Mouse (Mus musculus) liver, embryonic 16.5 days (tissue): Measurements from ENCODE around the gene Rnf168. TPM values are rescaled to one million over a fixed set of nuclear protein-coding genes. Genes with fewer than 3 reads are reported as not detected.

ENCODE experiments used
- ATAC-seq: fragments of 200-750 bp; cut with Nextera tagmentation; 2 replicates; pipeline ENCODE4 v1.8.0; 2017; ENCODE audit warnings: low read depth, mild to moderate bottlenecking, moderate number of reproducible peaks, moderate library complexity
- H3K27ac ChIP-seq: fragments of 300-500 bp; sonication (generic); 2 replicates; pipeline ENCODE4 v1.5.1; 2014; ENCODE audit warnings: mild to moderate bottlenecking, low read length
- H3K27me3 ChIP-seq: fragments of 300-500 bp; sonication (generic); 2 replicates; pipeline ENCODE4 v1.6.1; 2014; ENCODE audit warnings: low read depth, low read length, mixed read lengths; ENCODE audit not compliant: control insufficient read depth, insufficient read depth
- H3K36me3 ChIP-seq: fragments of 300-500 bp; sonication (generic); 2 replicates; pipeline ENCODE4 v1.6.1; 2014; ENCODE audit warnings: mild to moderate bottlenecking; ENCODE audit not compliant: control insufficient read depth, insufficient read depth
- H3K4me1 ChIP-seq: fragments of 300-500 bp; sonication (generic); 2 replicates; pipeline ENCODE4 v1.6.1; 2014; ENCODE audit warnings: low read depth, low read length, mixed read lengths; ENCODE audit not compliant: control insufficient read depth
- H3K4me2 ChIP-seq: fragments of 300-500 bp; sonication (generic); 2 replicates; pipeline ENCODE4 v1.6.1; 2014; ENCODE audit warnings: low read depth, low read length, mixed read lengths
- H3K4me3 ChIP-seq: fragments of 300-500 bp; sonication (generic); 2 replicates; pipeline ENCODE4 v1.5.1; 2014; ENCODE audit warnings: low read depth, mild to moderate bottlenecking, low read length
- H3K9ac ChIP-seq: fragments of 300-500 bp; sonication (generic); 2 replicates; pipeline ENCODE4 v1.6.1; 2014; ENCODE audit warnings: low read depth, low read length
- H3K9me3 ChIP-seq: fragments of 300-500 bp; sonication (generic); replicated peaks from 2 replicates; pipeline ENCODE4 v1.6.1; 2016; ENCODE audit warnings: low read length; ENCODE audit not compliant: control insufficient read depth
- WGBS: fragments of 180-500 bp; shearing (Covaris S2); extraction: QIAGEN DNeasy Blood & Tissue Kit; methylation state at CpG from one replicate; pipeline ENCODE4 v1.1.7; 2014; ENCODE audit not compliant: insufficient replicate concordance; 5-methylcytosine and 5-hydroxymethylcytosine counted together
- polyA plus RNA-seq: library from polyadenylated mRNA; unstranded; fragments of >200 nt; fragmentation: Nextera tagmentation; extraction: Ambion mirVana; gene quantifications from 2 replicates; pipeline ENCODE4 v1.2.1, GENCODE M21; 2015

The Rnf168 gene
- polyA plus RNA-seq, 1 experiment from 2014 or later: 10.9 TPM

DNA sequence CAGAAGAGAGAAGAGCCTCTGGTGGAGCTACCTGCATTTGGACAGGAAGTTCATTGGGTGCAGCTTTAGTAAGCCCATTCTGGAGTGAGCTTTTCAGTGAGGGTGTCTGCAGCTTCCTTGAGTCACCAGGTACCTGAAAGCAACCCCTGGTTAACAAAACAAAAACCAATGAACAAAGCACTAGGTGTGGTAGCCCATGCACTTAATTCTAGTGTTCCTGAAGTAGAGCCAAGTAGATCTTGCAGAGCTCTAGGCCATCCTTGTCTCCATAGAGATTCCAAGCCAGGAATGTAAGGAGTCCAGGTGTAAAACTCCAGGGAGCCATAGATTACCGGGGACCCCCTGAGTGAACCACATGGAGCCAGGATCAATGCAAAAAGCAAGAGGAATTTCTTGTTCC lies 25.8 kb downstream of the Rnf168 start:
- Histone ChIP-seq H3K36me3 (peaks cover 20% of the 10 kb centered on the region), H3K27ac (no peak overlapping the region), H3K4me1 (no peaks in the 10 kb centered on the region), H3K9me3 (no peaks in the 10 kb centered on the region), H3K9ac (no peak overlapping the region), H3K4me2 (no peak overlapping the region), H3K4me3 (no peak overlapping the region), H3K27me3 (no peaks in the 10 kb centered on the region)
- WGBS: 63% methylated on average over 1 of the region's 1 CpGs
- no peak for ATAC-seq

DNA sequence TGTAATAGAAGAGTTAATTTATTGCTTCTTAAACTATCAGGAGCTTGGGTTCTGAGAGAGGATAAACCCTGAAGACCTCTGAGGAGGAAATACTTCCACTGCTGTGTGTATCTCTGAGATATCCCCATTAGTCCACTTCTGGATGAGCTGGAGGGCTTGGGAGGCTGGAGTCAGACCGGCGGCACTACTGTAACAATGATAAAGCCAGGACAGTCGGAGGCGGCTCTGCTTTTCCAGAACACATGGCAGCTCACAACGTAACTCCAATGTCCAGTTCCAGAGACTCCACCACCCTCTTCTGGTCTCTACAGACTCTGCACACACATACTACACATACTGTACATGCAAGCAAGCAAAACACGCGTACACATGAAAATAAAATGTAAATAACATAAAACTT lies 26.6 kb downstream of the Rnf168 start:
- Histone ChIP-seq H3K4me3 (no peak overlapping the region), H3K9me3 (no peaks in the 10 kb centered on the region), H3K36me3 (peaks cover 12% of the 10 kb centered on the region), H3K27ac (no peak overlapping the region), H3K4me2 (no peak overlapping the region), H3K4me1 (no peaks in the 10 kb centered on the region), H3K9ac (no peak overlapping the region), H3K27me3 (no peaks in the 10 kb centered on the region)
- WGBS: 85% methylated on average over 7 of the region's 7 CpGs
- ATAC-seq: no peak

DNA sequence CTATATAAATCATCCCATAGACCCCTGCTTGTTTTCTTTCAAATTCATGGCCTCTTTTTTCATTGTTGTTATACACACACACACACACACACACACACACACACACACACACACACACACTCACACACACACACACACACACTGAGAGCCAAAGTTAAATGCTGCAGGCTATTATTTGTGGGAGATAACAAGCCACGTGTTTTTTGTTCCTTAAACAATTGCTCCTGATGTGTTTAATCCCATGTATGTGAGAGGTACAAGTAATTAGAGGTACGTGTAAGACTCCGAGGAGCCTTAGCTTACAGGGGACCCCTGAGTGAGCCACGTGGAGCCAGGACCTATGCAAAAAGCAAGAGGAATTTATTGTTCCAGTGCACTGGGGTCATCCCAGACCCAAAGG lies 34.7 kb downstream of the Rnf168 start:
- no peak overlapping the region for H3K27ac ChIP-seq
- no peaks in the 10 kb centered on the region for H3K27me3 ChIP-seq
- H3K4me2 ChIP-seq: no peak overlapping the region
- 62% methylated on average over 4 of the region's 4 CpGs for WGBS
- no peaks in the 10 kb centered on the region for H3K36me3 ChIP-seq
- H3K4me1 ChIP-seq: no peaks in the 10 kb centered on the region; the same call in 1 of the 2 replicates
- no peaks in the 10 kb centered on the region for H3K9me3 ChIP-seq
- H3K4me3 ChIP-seq: no peak overlapping the region
- no peak overlapping the region for H3K9ac ChIP-seq
- ATAC-seq: no peak

DNA sequence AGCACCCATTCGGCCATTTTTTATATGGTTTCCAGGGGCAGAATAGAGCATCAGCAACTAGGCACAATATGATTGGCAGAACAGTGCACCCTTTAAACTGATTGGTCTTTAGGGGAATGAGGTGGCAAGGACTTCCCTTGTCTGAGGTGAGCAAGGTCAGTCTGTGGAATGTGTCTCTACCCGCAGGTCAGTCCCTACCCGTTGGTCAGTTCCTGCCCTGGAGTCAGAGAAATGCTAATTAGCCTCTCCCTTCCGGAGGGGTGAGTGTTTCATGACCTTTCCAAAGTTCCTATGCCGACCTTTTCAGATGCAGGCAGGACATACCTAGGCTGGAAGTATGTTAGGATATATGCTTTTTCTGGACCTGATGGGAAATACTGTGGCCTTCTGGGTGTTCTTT lies 35.1 kb downstream of the Rnf168 start:
- WGBS: 54% methylated on average over 5 of the region's 5 CpGs
- Histone ChIP-seq H3K9ac (no peak overlapping the region), H3K4me2 (no peak overlapping the region), H3K27ac (no peak overlapping the region), H3K9me3 (no peaks in the 10 kb centered on the region), H3K36me3 (no peaks in the 10 kb centered on the region), H3K4me1 (no peaks in the 10 kb centered on the region; the same call in 1 of the 2 replicates), H3K4me3 (no peak overlapping the region), H3K27me3 (no peaks in the 10 kb centered on the region)
- no peak for ATAC-seq

DNA sequence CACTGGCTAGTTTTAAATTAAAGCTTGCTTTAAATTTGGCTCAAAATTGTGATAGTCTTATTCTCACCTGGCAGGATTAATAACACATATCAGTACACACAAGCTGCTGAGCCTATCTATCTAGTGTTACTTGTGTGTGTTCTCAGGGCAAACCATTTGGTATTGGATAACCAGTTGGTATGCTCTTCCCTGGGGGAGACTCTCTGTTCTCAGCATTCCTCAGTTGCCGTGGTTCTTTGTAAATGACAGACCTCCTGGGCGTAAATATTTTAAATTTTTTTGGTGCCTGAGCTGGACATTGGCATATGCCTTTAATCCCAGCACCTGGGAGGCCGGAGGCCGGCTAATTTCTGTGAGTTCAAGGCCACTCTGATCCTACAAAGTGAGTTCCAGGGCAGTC lies 35.6 kb downstream of the Rnf168 start:
- ATAC-seq: no peak
- Histone ChIP-seq H3K27me3 (no peaks in the 10 kb centered on the region), H3K4me2 (no peak overlapping the region), H3K9me3 (no peaks in the 10 kb centered on the region; the same call in 1 of the 2 replicates), H3K9ac (no peak overlapping the region), H3K36me3 (no peaks in the 10 kb centered on the region), H3K4me3 (no peak overlapping the region), H3K27ac (no peak overlapping the region), H3K4me1 (no peaks in the 10 kb centered on the region; the same call in 1 of the 2 replicates)
- WGBS: 66% methylated on average over 4 of the region's 4 CpGs

DNA sequence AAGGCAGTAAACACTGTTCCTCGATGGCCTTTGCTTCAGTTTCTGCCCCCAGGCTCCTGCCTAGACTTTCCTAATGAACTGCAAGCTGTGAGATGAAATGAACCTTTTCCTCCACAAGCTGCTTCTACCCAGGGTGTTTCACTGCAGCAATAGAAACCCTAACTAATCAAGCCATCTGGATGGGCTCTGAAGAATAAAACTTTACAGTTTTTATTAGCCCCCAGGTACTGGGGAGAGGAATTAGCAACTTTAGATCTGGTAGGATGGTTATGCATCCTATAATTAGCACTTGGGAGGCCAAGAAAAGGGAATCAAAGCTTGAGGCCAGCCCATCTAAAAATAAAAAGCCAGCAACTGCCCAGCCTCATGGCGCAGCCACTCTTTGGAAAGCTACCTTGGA lies 39.3 kb downstream of the Rnf168 start:
- 76% methylated on average over 2 of the region's 2 CpGs for WGBS
- H3K9me3 ChIP-seq: no peaks in the 10 kb centered on the region; the same call in 1 of the 2 replicates
- no peaks in the 10 kb centered on the region for H3K27me3 ChIP-seq
- no peak overlapping the region for H3K4me2 ChIP-seq
- no peak overlapping the region for H3K4me3 ChIP-seq
- no peak overlapping the region for H3K27ac ChIP-seq
- no peaks in the 10 kb centered on the region; the same call in 1 of the 2 replicates for H3K4me1 ChIP-seq
- no peak overlapping the region for H3K9ac ChIP-seq
- no peak for ATAC-seq
- H3K36me3 ChIP-seq: no peaks in the 10 kb centered on the region

DNA sequence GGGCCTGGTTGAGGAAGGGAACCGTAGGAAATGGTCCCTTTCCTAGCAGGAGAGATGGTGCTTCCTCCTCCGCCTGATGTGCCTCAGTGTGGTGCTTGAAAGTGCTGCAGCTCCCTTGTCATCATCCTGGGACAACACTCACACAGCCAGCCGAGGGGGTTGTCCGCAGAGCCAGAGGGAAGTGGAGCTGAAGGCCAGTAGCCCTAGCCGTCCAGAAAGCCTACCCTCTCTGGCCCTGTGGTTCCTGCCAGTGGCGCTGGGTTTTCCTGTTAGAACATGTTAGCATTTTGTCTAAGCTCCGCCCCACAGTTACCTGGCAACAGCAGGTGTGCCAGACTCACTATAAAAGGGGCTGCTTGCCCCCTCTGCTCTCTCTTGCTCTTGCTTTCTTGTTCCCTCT lies 46.7 kb downstream of the Rnf168 start:
- Histone ChIP-seq H3K4me2 (no peak overlapping the region), H3K9ac (no peak overlapping the region), H3K9me3 (no peaks in the 10 kb centered on the region), H3K27ac (no peak overlapping the region), H3K36me3 (no peaks in the 10 kb centered on the region), H3K4me3 (no peak overlapping the region), H3K4me1 (no peaks in the 10 kb centered on the region), H3K27me3 (no peaks in the 10 kb centered on the region)
- ATAC-seq: no peak
- WGBS: 22% methylated on average over 7 of the region's 7 CpGs

DNA sequence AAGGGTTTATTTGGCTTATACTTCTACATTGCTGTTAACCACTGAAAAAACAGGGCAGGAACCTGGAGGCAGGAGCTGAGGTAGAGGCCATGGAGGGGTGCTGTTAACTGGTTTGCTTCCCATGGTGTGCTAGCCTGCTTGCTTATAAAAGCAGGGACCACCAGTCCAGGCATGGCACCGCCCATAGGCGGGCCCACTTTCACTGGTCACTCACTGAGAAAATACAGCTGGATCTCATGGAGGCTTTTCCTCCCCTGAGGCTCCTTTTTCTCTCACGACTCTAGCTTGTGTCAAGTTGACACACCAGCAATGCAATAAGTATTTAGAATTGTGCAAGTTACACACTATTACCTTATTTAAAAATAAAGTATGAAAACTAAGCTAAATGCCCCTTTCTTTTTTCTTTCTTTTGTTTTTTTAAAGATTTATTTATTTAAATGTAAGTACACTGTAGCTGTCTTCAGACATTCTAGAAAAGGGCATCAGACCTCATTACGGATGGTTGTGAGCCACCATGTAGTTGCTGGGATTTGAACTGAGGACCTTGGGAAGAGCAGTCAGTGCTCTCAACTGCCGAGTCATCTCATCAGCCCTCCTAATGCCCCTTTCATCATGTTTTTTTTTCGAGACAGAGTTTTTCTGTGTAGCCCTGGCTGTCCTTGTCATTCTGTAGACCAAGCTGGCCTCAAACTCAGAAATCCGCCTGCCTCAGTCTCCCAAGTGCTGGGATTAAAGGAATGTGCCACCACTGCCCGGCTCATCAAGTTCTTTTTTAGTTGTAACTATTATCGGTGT lies 53.8 kb downstream of the Rnf168 start:
- Histone ChIP-seq H3K4me3 (peak overlapping the region; percentile 48), H3K9me3 (no peaks in the 10 kb centered on the region), H3K4me1 (peaks cover 9% of the 10 kb centered on the region), H3K27me3 (no peaks in the 10 kb centered on the region), H3K4me2 (peak overlapping the region; percentile 66), H3K27ac (peak overlapping the region; percentile 72), H3K9ac (peak overlapping the region; percentile 25; the same call in 1 of the 2 replicates), H3K36me3 (no peaks in the 10 kb centered on the region)
- no peak for ATAC-seq
- 51% methylated on average over 9 of the region's 9 CpGs for WGBS

DNA sequence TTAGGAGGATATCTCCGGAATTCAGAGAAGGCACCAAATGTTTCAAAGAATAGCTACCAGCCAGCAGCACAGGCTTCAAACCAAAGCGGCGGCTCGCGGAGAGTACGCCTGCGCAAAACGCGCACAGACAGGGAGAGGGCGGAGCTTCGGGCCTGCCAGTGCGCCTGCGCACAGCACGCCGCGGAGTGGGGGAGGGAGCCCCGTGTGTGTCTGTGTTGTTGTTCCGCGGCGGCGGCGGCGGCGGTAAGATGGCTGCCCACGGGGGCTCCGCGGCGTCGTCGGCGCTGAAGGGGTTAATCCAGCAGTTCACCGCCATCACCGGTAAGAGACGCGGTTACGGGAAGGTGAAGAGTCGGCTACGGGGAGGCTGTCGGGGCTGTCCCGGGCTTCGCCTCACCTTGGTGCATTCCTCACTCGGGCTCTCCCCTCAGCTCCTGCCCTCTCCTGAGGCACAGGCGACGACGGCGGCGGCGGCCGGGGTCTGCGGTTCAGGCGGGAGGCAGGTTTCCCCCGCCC lies 54.8 kb downstream of the Rnf168 start, which contains the start of gene Ubxn7:
Ubxn7 (plus strand) TSS at position 218 of the 516 bp plus-strand sequence.
- no peaks in the 10 kb centered on the region for H3K9me3 ChIP-seq
- peak within 1 kb of the TSS; percentile 96 for H3K27ac ChIP-seq
- WGBS: under 1% methylated on average over 49 of the region's 52 CpGs
- H3K9ac ChIP-seq: peak within 1 kb of the TSS; percentile 98
- no peaks in the 10 kb centered on the region for H3K27me3 ChIP-seq
- peak within 1 kb of the TSS; percentile 66 for H3K4me2 ChIP-seq
- no peaks in the 10 kb centered on the region for H3K36me3 ChIP-seq
- ATAC-seq: peak; percentile 97
- H3K4me1 ChIP-seq: peaks cover 15% of the 10 kb centered on the region
- H3K4me3 ChIP-seq: peak within 1 kb of the TSS; percentile 96
